Mouse (Mus musculus): ENCODE measurements around the gene Gpr34.

GRCm38 (mm10) chrX:13655906-13656305, 24.0 kb downstream of the Gpr34 start:
- TF ChIP-seq CTCF (IDR thresholded peaks at IDR 0.05; ENCODE audit: borderline replicate concordance, extremely low read depth, insufficient read depth, insufficient read length) (no peak), POLR2A (IDR thresholded peaks at IDR 0.05; ENCODE audit: borderline replicate concordance, extremely low read depth, insufficient read depth, insufficient read length, poor library complexity, severe bottlenecking) (no peak)

Measured in brain, embryonic 14.5 days (tissue).